Mouse (Mus musculus) heart, postnatal 14 days (tissue): ENCODE measurements around the gene Olfr1442. TPM values are rescaled to one million over a fixed set of nuclear protein-coding genes. Genes with fewer than 3 reads are reported as not detected.
"Not testable (repeated sequence)": the region's sequence is repeated elsewhere in the genome, so short reads cannot be mapped to it uniquely, and the experiment has no call there.

ENCODE experiments used
- DNase-seq, 2 experiments: peaks; one replicate each; pipeline ENCODE4 v3.0.0; 2021 to 2022
- intact Hi-C: fragments of 180-260 bp; cut with DNase I; formaldehyde crosslinking; loops from one replicate; pipeline ENCODE4 v1.15.1; 2025
- long read RNA-seq, 2 experiments: library from polyadenylated mRNA; stranded (forward); transcript quantifications; one replicate each; pipeline ENCODE4 v2.0.0; 2021
- total RNA-seq, 2 experiments: library from RNA; stranded (reverse); gene quantifications; 2 replicates each; pipeline ENCODE4 v1.2.3; 2021

The Olfr1442 gene
- total RNA-seq, result not detected
- long read RNA-seq, experiment 1, result 0 reads
- long read RNA-seq, experiment 2, result 0 reads

- intact Hi-C loops, result no loop called here
Observed at GRCm38 (mm10) chr19:12670139-12670538, at the start of gene Olfr1442. Olfr1442 (plus strand) TSS chr19:12670439.

GRCm38 (mm10) chr19:12633176-12633575 lies 37.1 kb upstream of the Olfr1442 start, which contains the start of gene Glyat:
Glyat (plus strand) TSS chr19:12633308.
- DNase-seq, result no peak
- intact Hi-C loops, result no loop called here

More at GRCm38 (mm10) chr19:12670139-12670538, at the start of gene Olfr1442:
- no peak for DNase-seq

GRCm38 (mm10) chr19:12634259-12634658 lies 36.0 kb upstream of the Olfr1442 start:
- no peak for DNase-seq
- intact Hi-C loops, result no loop called here

- no peak for DNase-seq
- intact Hi-C loops, result no loop called here
Observed at GRCm38 (mm10) chr19:12634963-12635362, 35.3 kb upstream of the Olfr1442 start.

GRCm38 (mm10) chr19:12636863-12637262 lies 33.4 kb upstream of the Olfr1442 start:
- DNase-seq, result no peak
- intact Hi-C loops, result no loop called here

GRCm38 (mm10) chr19:12638049-12638448 lies 32.2 kb upstream of the Olfr1442 start:
- no peak for DNase-seq
- intact Hi-C loops, result no loop called here

- DNase-seq, result no peak
- intact Hi-C loops, result no loop called here
Observed at GRCm38 (mm10) chr19:12649511-12649910, 20.7 kb upstream of the Olfr1442 start.

- intact Hi-C loops, result no loop called here
- no peak for DNase-seq
Observed at GRCm38 (mm10) chr19:12666156-12666555, 4.1 kb upstream of the Olfr1442 start.

- DNase-seq, intact Hi-C loops: not testable (repeated sequence)
Observed at GRCm38 (mm10) chr19:12668601-12669000, 1.6 kb upstream of the Olfr1442 start.

- DNase-seq, result no peak
- intact Hi-C loops, result no loop called here
Observed at GRCm38 (mm10) chr19:12671051-12671450, 812 bp downstream of the Olfr1442 start.

- DNase-seq, result no peak
- intact Hi-C loops, result no loop called here
Observed at GRCm38 (mm10) chr19:12677812-12678211, 7.6 kb downstream of the Olfr1442 start, which contains the start of gene Olfr1443. Olfr1443 (plus strand) TSS chr19:12678112.

GRCm38 (mm10) chr19:12684638-12685037 lies 14.4 kb downstream of the Olfr1442 start:
- intact Hi-C loops, result no loop called here
- no peak for DNase-seq

- intact Hi-C loops, result no loop called here
- no peak for DNase-seq
Observed at GRCm38 (mm10) chr19:12685231-12685630, 15.0 kb downstream of the Olfr1442 start.

GRCm38 (mm10) chr19:12695590-12695989 lies 25.4 kb downstream of the Olfr1442 start, which contains the start of gene Keg1:
Keg1 (plus strand) TSS chr19:12695786.
- DNase-seq, result no peak
- intact Hi-C loops, result no loop called here

- intact Hi-C loops, result no loop called here
- no peak for DNase-seq
Observed at GRCm38 (mm10) chr19:12696221-12696620, 26.0 kb downstream of the Olfr1442 start.

- DNase-seq, result no peak
- intact Hi-C loops, result no loop called here
Observed at GRCm38 (mm10) chr19:12708458-12708857, 38.2 kb downstream of the Olfr1442 start.

GRCm38 (mm10) chr19:12708986-12709385 lies 38.7 kb downstream of the Olfr1442 start:
- intact Hi-C loops, result no loop called here
- no peak for DNase-seq

- intact Hi-C loops, result no loop called here
Observed at GRCm38 (mm10) chr19:12719189-12719588, 49.0 kb downstream of the Olfr1442 start.

GRCm38 (mm10) chr19:12720463-12720862 lies 50.2 kb downstream of the Olfr1442 start:
- intact Hi-C loops, result loop anchor here (5.0 kb wide), 2 partner anchors 102 to 123 kb away; partner anchors contain the start of gene Gm4952
- DNase-seq, result no peak

More at GRCm38 (mm10) chr19:12719189-12719588, 49.0 kb downstream of the Olfr1442 start:
- DNase-seq, result no peak

GRCm38 (mm10) chr19:12720919-12721318 lies 50.7 kb downstream of the Olfr1442 start:
- not testable (repeated sequence) for DNase-seq
- intact Hi-C loops, result loop anchor here (5.0 kb wide), 2 partner anchors 101 to 124 kb away; partner anchors contain the start of gene Gm4952

- intact Hi-C loops, result loop anchor here (5.0 kb wide), 2 partner anchors 101 to 124 kb away; partner anchors contain the start of gene Gm4952
- DNase-seq, result not testable (repeated sequence)
Observed at GRCm38 (mm10) chr19:12721596-12721995, 51.4 kb downstream of the Olfr1442 start.

- intact Hi-C loops, result loop anchor here (2.0 to 5.0 kb wide), 3 partner anchors 74 to 125 kb away; partner anchors contain the start of genes Gm4952, Lpxn and Zfp91
- peak; percentile 64 to 71 for DNase-seq
Observed at GRCm38 (mm10) chr19:12722308-12722707, 52.1 kb downstream of the Olfr1442 start.
